Mouse (Mus musculus) G1E (cell line): ENCODE results near the gene Phf21b.

ENCODE experiments used
- CTCF ChIP-seq: IDR thresholded peaks from 2 replicates; pipeline ENCODE4 v1.5.1; 2012; ENCODE audit warnings: low read depth, low read length, inconsistent platforms, mixed read lengths
- GATA1 ChIP-seq: IDR thresholded peaks from 2 replicates; pipeline ENCODE4 v1.6.1; 2012; ENCODE audit warnings: borderline replicate concordance, low read length, inconsistent platforms, mixed read lengths
- GATA2 ChIP-seq: IDR thresholded peaks from 2 replicates; pipeline ENCODE4 v1.6.1; 2012; ENCODE audit warnings: low read depth, low read length, inconsistent platforms, borderline replicate concordance
- TAL1 ChIP-seq: conservative IDR thresholded peaks from 2 replicates; pipeline ENCODE4 v1.6.1; 2012; ENCODE audit warnings: low read depth, low read length, inconsistent platforms, mixed read lengths

DNA sequence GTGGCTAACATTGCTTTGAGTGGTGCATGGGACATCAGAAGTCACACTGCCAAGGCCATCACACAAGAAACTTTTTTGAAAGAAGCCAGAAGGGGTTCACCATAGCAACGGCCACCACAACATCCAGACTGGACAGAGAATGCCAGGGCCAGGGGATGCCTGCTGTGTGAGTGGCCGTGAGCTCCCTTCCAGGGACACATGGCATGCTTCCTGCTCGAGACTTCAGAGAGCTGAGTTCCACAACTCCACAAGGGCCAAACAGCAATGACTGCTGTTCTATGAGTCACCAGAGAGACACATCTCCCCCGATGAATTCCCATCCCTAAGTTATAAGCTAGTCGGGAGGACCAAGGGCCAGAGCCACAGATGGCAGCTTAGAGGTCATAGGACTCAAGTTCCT, 44.7 kb downstream of the Phf21b start:
- no peak for TF ChIP-seq CTCF
- no peak for TF ChIP-seq TAL1
- TF ChIP-seq GATA1 = no peak
- no peak for TF ChIP-seq GATA2
